Mouse (Mus musculus) ES-Bruce4 (cell line): ENCODE measurements around the gene AK157302.

Source experiments
- CTCF ChIP-seq: IDR thresholded peaks from one replicate; pipeline ENCODE4 v1.8.1; 2011; ENCODE audit warnings: low read depth, low read length
- POLR2A ChIP-seq: IDR thresholded peaks from one replicate; pipeline ENCODE4 v1.8.1; 2011; ENCODE audit warnings: low read length; ENCODE audit not compliant: insufficient read depth

GRCm38 (mm10) chr13:21542708-21543107, 47.7 kb downstream of the AK157302 start, which contains the start of gene Olfr1366:
- TF ChIP-seq CTCF = no peak
- no peak for TF ChIP-seq POLR2A
